Mouse (Mus musculus) heart, postnatal 14 days (tissue): ENCODE results near the gene Hoxd12. TPM values are rescaled to one million over a fixed set of nuclear protein-coding genes. Genes with fewer than 3 reads are reported as not detected.

Experiments
- DNase-seq, 2 experiments: peaks; one replicate each; pipeline ENCODE4 v3.0.0; 2021 to 2022
- intact Hi-C: fragments of 180-260 bp; cut with DNase I; formaldehyde crosslinking; loops from one replicate; pipeline ENCODE4 v1.15.1; 2025
- long read RNA-seq, 2 experiments: library from polyadenylated mRNA; stranded (forward); transcript quantifications; one replicate each; pipeline ENCODE4 v2.0.0; 2021
- total RNA-seq, 2 experiments: library from RNA; stranded (reverse); gene quantifications; 2 replicates each; pipeline ENCODE4 v1.2.3; 2021

Hoxd12 gene
- not detected for total RNA-seq
- long read RNA-seq, experiment 1 = 0 reads
- long read RNA-seq, experiment 2 = 0 reads

GRCm38 (mm10) chr2:74674881-74675665 is at the start of gene Hoxd12:
Hoxd12 (plus strand) TSS chr2:74675013.
- intact Hi-C loops = no loop called here
- no peak for DNase-seq

DNA sequence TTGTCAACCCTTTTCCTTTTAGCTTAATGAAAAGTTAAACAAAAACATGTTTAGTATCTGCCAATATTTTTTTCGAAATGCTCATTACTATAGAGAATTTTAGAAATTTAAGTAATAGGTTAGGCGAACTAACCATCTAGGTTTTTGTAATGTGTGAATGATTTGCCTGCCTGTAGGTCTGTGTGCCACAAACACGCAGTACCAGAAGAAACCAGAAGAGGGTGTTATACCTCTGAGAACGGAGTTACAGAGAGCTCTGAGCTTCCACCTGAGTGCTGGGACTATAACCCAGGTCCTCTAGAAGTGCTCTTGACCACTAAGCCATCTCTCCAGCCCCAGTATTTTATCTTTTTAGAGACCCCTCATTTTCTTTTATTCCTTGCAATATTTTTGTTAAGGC is 39.4 kb upstream of the Hoxd12 start:
- no peak for DNase-seq
- intact Hi-C loops = no loop called here

DNA sequence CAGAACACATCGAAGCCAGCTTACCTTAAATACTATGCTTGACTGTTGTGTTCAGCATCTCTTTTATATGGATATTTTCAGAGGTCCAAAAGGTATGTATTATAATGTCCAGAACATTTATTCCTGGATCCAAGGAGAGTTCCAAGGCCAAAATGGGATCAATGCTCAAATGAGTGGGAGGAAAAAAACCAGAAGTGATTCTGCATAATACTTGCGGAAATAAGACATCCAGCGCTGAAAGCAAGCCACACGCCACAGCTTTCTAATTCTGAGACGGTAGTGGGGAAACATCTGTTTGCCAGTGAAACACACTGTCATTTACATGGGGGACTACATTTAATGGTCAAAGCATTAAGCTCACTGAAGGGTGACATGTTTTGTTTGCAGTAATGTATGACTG is 32.4 kb upstream of the Hoxd12 start:
- intact Hi-C loops = no loop called here
- no peak for DNase-seq

DNA sequence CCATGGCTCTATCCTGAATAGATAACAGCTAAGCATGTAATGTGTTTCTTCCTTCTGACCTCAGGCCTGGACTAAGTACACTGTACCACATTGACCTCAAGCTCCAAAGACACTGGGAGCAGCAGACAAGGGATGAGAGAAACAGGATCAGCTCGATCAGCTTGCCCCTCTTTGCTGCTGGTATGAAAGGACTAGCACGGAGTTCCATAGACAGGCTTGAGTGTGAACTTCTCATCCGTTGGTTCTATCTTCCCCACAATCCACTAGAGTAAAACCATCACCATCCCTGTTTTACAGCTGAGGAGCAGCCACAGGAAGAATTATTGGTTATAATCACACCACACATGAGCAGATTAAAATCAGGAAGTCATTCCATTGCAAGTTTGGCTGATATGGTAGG is 29.2 kb upstream of the Hoxd12 start:
- intact Hi-C loops = no loop called here
- DNase-seq = no peak

GRCm38 (mm10) chr2:74647082-74647864 is 27.5 kb upstream of the Hoxd12 start:
- no peak for DNase-seq
- intact Hi-C loops = no loop called here

DNA sequence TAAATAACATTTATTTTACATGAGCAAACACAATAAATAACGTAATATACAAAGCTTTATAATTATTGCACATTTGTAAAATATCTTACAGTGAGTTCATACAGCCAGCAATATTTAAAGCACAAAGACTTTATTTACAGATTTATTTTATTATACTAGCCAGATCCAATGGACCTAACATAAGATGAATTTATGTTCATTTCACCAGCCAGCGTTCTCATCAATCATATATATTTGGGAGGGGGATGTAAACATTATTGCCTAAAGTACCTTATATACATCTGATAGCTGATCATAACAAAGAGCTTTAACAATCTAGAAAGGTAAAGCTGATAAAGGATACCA is 21.8 kb upstream of the Hoxd12 start:
- no peak for DNase-seq
- intact Hi-C loops = no loop called here

- no peak for DNase-seq
Measured at GRCm38 (mm10) chr2:74653781-74654535, 20.9 kb upstream of the Hoxd12 start.

GRCm38 (mm10) chr2:74654743-74655419 is 19.9 kb upstream of the Hoxd12 start:
- DNase-seq = no peak
- intact Hi-C loops = loop anchor here (2.0 to 5.0 kb wide), 3 partner anchors 37 to 354 kb away; partner anchors contain the start of genes Hoxd10 and Lnpk

More at GRCm38 (mm10) chr2:74653781-74654535, 20.9 kb upstream of the Hoxd12 start:
- intact Hi-C loops = loop anchor here (2.0 kb wide), 1 partner anchor 353 kb away; no protein-coding TSS in a partner anchor

- intact Hi-C loops = loop anchor here (2.0 to 5.0 kb wide), 3 partner anchors 37 to 355 kb away; partner anchors contain the start of genes Hoxd10 and Lnpk
- peak; percentile 61 to 70 for DNase-seq
Measured at GRCm38 (mm10) chr2:74655420-74655781, 19.4 kb upstream of the Hoxd12 start.

GRCm38 (mm10) chr2:74655821-74656631 is 18.8 kb upstream of the Hoxd12 start:
- DNase-seq = peak in 1 of 2 experiments; percentile 37
- intact Hi-C loops = loop anchor here (2.0 to 5.0 kb wide), 3 partner anchors 36 to 355 kb away; partner anchors contain the start of genes Hoxd10 and Lnpk

GRCm38 (mm10) chr2:74656632-74657021 is 18.2 kb upstream of the Hoxd12 start:
- intact Hi-C loops = loop anchor here (5.0 kb wide), 2 partner anchors 36 to 79 kb away; partner anchors contain the start of genes Hoxd10 and Lnpk
- no peak for DNase-seq

DNA sequence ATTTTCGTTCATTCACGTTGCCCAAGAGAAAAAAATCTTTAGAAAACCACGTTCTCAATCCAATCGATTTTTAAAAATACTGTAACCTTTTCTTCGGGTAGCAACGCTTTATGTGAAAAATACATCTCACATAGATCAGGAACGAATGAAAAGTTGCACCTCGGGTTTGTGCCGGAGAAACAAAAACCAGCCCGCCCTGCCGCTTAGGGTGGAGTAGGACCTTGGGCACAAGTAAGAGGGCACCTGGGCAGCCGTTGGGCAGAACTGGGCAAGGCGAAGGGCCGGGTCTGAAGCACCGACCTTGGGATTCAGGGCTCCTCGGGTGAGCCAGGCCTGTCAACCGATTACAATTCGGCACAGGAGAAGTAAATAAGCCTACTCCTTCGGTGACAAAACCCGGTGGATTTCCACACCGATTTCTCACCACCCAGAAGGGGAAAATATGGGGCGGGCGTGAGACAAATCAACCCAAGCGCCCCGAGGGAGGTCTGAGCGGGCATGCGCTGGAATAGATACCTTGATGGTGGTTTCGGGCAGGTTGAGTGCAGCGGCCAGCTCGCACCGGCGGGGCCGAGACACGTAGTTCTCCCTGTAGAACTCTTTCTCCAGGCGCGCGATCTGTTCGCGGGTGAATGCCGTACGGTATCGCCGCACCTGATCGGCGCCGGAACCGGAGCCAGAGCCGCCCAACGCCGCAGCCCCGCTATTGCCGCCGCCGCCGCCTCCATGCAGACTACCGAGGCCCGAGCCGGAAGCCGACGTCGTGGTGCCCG is 17.4 kb upstream of the Hoxd12 start:
- DNase-seq = no peak
- intact Hi-C loops = loop anchor here (5.0 kb wide), 2 partner anchors 35 to 80 kb away; partner anchors contain the start of genes Hoxd10 and Lnpk

DNA sequence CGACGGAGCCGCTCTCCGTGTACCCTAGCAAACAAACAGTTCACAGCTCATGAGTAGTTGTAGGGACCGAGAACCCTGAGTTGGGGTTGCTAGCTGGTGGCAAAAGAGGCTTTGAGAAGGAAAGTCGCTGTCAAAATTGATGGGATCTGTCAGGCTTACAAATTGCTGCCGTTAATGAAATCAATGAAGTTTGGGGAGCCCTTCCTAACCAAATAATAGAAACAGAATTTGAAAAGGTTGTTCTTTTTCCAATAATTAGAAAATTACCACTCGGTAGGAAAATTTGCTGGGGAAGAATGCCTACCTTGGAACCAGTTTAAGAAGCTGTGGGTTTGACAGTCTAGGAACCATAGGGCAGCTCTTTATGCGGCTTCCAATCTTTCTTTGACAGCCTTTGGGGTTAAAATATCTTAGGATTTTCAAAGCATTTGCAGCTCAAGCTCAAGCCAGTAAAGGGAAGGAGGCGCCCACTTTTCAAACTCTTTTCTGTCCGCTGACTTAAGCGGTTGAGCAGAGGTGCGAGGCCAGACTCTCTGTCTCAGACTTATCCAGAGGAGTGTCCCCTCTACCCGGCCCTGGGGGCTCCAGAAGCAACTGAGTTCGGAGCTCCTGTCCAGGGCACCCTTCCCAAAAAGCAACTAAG is 16.7 kb upstream of the Hoxd12 start:
- intact Hi-C loops = loop anchor here (5.0 kb wide), 2 partner anchors 34 to 81 kb away; partner anchors contain the start of genes Hoxd10 and Lnpk
- DNase-seq = no peak

- intact Hi-C loops = loop anchor here (5.0 kb wide), 2 partner anchors 33 to 82 kb away; partner anchors contain the start of genes Hoxd10 and Lnpk
- no peak for DNase-seq
Measured at GRCm38 (mm10) chr2:74658667-74659371, 16.0 kb upstream of the Hoxd12 start.

DNA sequence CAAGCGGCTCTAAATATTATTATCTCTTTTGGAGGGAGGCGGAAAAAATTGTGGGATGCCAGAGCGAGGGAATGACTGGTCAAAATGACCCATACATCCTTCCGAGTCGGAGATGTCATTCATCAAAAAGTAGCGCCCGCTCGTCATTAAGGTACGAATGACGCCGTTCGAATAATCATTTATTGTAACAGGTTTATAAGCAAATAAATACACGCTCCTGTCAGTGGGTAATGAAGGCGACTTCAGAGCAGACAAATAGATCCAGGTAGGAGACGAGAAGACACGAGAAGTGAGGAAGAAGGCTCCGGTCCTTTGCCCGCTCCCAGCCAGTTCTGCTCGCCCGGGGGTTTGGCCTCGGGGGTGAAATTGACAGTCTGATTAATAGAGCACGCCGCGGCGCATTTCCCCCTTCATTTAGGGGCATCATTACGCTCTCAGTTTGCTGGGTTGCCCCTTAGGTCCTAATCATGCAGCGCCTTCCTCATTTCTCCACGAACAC is 15.3 kb upstream of the Hoxd12 start, which contains the start of gene Evx2:
Evx2 (minus strand) TSS at position 51 of the 499 bp plus-strand sequence.
- no peak for DNase-seq
- intact Hi-C loops = loop anchor here (2.0 to 5.0 kb wide), 4 partner anchors 33 to 1087 kb away; partner anchors contain the start of genes Hoxd10 and Lnpk
